Mouse (Mus musculus): Measurements from ENCODE around the gene Clcnka. TPM values are rescaled to one million over a fixed set of nuclear protein-coding genes. Genes with fewer than 3 reads are reported as not detected.

Gene Clcnka
- total RNA-seq, 2 experiments from 2014 or later: not detected

DNA sequence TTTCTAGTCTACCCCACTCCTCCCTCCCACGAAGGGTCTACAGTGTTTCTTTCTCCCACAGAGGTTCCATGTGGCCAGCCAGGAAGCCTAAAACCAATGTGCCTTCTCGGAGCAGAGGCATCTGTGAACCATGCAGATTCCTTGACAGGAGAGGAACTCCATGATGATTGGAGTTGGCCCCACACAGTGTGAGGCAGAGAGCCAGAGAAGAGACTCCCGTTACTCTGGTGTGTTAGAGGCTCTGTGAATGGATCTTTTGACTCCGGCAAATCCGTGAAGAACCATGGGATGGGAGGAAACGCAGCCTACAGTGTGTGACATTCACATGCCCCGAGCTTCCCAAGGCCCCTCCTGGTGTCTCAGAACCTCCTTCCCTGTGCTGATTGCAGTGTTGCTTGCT lies 55.0 kb downstream of the Clcnka start:
- no peak for DNase-seq (ENCODE audit: low spot score)
- intact Hi-C loops (cut with DNase I): no loop called here

DNA sequence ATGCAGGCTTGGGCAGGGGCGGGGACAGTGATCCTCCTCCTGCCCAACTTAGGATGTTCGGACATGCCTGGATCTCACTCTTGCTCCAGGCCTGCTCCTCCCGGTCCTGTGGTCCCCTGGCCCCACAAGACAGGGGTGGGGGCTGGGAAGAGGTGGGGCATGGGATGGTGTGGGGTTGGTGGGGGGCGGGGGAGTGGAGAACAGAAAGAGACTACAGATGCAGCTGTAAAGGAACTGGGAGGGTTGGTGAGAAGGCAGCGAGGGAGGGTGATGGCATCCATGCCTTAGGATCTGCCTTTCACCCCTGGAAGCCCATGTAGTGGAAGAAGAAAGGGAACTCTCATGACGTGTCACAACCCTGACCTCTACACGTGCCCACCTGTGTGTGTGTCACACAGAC lies 57.0 kb downstream of the Clcnka start:
- DNase-seq (ENCODE audit: low spot score): no peak
- intact Hi-C loops (cut with DNase I): no loop called here

DNA sequence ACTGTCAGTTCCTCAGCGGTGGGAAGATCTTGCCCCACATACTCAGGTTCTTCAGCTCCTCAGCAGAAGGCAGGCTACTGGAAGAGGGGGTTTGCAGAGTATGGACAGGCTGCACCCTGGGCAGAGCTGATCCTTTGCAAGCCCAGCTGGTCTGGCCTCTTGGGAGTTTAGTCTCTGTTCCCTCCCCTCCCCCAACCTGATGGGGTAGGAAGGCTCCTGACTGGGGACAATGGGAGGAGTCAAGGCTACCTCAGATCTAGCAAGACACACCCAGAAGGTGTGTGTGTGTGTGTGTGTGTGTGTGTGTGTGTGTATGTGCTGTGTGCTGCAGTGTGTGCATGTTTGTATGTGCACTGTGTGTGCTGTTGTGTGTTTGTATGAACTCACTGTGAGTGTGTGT lies 59.7 kb downstream of the Clcnka start:
- DNase-seq (ENCODE audit: low spot score): no peak
- intact Hi-C loops (cut with DNase I): no loop called here

DNA sequence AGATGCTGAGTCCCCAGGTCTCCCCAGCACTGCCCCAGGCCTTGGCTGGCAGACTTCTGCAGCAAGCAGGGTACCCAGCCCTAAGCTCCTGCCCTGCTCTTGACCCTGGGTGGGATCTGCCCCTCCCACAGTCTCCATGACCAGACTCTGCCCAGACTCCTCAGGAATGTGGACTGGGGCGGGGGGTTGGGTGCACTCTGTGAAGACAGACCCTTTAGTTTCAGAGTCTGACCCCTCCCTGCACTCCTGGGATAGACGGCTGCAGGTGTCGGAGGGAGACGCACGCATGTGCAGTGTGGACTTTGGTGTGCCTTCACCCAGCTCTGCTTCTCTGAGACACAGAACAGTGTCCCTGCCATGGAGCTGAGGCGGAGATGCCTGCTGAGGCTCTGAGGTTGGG lies 60.5 kb downstream of the Clcnka start:
- intact Hi-C loops (cut with DNase I): no loop called here
- no peak for DNase-seq (ENCODE audit: low spot score)

DNA sequence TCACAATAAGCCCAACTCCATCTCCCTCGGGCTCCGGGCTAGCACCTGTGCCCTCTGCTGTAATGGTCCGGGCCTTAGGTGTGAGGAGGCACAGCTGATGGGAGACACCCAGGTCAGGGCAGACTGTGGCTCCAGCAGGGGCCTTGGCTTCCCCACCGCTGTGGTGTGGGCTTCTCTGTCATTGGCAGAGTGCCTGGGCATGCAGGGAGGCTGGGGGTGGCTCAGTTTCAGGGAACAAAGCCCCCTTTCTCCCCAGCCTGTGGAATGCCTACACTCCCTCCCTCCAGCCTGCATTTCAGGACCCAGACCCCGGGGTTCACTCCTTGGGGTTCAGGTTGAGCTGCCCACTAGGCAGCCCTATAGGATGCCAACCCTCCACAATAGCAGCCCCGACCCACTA lies 62.3 kb downstream of the Clcnka start:
- intact Hi-C loops (cut with DNase I): no loop called here
- DNase-seq (ENCODE audit: low spot score): no peak

DNA sequence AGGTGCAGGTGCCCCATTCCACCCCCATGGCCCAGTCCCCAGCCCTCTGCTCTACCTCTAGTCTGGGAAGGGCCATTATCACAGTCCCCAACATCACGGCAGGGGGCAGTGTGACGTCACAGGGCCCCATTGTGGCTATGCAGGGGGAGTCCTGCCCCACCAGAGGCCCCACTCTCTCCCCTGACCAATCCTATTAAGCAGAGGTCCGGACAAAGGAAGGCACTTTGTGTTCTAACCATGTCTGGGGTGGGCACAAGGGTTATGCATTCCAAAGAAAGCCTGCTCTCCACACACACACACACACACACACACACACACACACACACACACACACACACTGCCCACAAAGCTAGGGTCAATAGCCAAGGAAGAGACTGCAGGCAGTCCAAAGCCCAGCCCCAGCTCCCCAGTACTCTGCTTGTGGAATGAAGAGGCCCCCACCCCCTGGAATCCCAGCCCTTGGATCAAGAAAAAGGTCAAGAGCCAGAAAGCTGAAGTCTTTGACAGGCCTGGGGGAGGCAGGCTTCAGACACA lies 63.2 kb downstream of the Clcnka start:
- no peak for DNase-seq (ENCODE audit: low spot score)
- intact Hi-C loops (cut with DNase I): no loop called here

DNA sequence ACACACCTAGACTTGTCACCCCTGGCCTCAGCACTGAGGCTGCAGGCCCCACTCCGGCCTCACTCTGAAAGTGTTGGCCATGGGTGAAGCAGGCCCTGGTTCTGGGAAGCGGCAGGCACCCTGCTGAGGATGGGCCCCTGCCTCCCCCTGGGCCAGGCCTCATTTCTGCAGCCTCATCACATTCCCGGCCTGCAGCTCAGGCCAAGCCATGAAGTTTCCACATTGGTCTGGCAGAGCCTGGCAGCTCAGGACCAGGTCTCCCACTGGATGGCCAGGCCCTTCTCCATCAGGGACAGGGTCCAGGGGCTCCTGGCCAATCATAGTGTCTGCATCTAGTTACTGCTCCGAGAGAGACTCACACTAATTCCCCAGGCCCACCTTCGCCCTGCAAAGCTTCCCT lies 63.8 kb downstream of the Clcnka start:
- intact Hi-C loops (cut with DNase I): no loop called here
- DNase-seq (ENCODE audit: low spot score): no peak

Small RNA genes within 50 kb of the gene (microRNA-seq; reads per million reads assigned to microRNA genes)
- not detected for gene Gm25690

Other genes with a start within 250 kb of the Clcnka start
- gene Rsg1, start 184.8 kb downstream of the Clcnka start, total RNA-seq (2021): under 1 TPM; 0.45 to 0.60 TPM
- gene Arhgef19, start 159.2 kb downstream of the Clcnka start, total RNA-seq (2021): 10 to 100 TPM; 28.5 to 36.4 TPM
- 1 to 10 TPM; 6.8 to 7.7 TPM for gene Epha2, start 97.5 kb downstream of the Clcnka start, total RNA-seq (2021)
- under 1 TPM; 0.42 to 0.73 TPM for gene Fam131c, start 30.5 kb downstream of the Clcnka start, total RNA-seq (2021)
- 1 to 10 TPM in 1 of 2 experiments, under 1 TPM in 1; 0.60 to 1.5 TPM for gene Clcnkb, start 17.3 kb upstream of the Clcnka start, total RNA-seq (2021)
- 1,000 to 10,000 TPM; 1,043 to 1,140 TPM for gene Hspb7, start 22.1 kb upstream of the Clcnka start, total RNA-seq (2021)
- gene Srarp, start 37.4 kb upstream of the Clcnka start, total RNA-seq (2021): 1 to 10 TPM in 1 of 2 experiments, under 1 TPM in 1; 0.50 to 1.5 TPM
- 10 to 100 TPM; 22.7 to 23.5 TPM for gene Zbtb17, start 45.9 kb upstream of the Clcnka start, total RNA-seq (2021)
- gene Spen, start 139.9 kb upstream of the Clcnka start, total RNA-seq (2021): 10 to 100 TPM; 27.3 to 29.7 TPM
- 100 to 1,000 TPM; 298 to 316 TPM for gene Fblim1, start 207.4 kb upstream of the Clcnka start, total RNA-seq (2021)
- gene Tmem82, start 219.9 kb upstream of the Clcnka start, total RNA-seq (2021): 10 to 100 TPM; 21.2 to 28.9 TPM
- 100 to 1,000 TPM; 105 to 117 TPM for gene Slc25a34, start 225.1 kb upstream of the Clcnka start, total RNA-seq (2021)

Data from heart, postnatal 25 days (tissue).